Mouse (Mus musculus): ENCODE measurements at regions not wholly inside any gene's neighbourhood (a gene's known extent, or its start where the extent isn't known, plus 50 kb on each side); places are given as distances from the start of the nearest gene placed in this dataset.
A peak's percentile ranks its signal among the peaks of the same experiment; 100 is the strongest.
"Not testable (repeated sequence)": the region's sequence is repeated elsewhere in the genome, so short reads cannot be mapped to it uniquely, and the experiment has no call there.

DNA sequence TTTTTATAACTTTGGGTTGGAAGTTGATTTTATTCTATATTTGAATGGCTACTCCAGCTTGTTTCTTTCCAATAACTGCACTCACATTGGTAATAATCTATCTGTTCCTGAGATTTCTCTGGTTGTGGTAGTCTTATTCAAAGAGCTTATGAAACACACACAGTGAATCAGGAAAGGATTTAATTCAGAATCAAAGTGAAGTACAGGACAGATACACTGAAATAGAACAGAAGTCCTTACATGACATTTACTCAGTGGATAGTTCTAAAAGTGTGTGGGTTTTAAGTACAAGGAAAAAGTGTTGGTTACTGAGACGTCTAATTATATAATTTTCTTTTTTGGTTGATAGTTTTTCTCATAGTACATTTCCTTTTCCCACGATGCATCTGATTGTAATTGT lies 859.7 kb downstream of the Rpia start:
- H3K9me3 ChIP-seq (ENCODE audit: low read length), result no peaks in the 10 kb centered on the region
- H3K36me3 ChIP-seq (ENCODE audit: insufficient read depth, low read length), result no peaks in the 10 kb centered on the region
- H3K4me3 ChIP-seq (ENCODE audit: low read length), result no peak overlapping the region
- DNase-seq (ENCODE audit: low spot score), result no peak
- H3K4me2 ChIP-seq (ENCODE audit: low read depth, low read length), result no peak overlapping the region
- H3K27me3 ChIP-seq (ENCODE audit: insufficient read depth, low read length), result no peaks in the 10 kb centered on the region
- no peak for ATAC-seq
- no peak for TF ChIP-seq CTCF (IDR thresholded peaks at IDR 0.05; ENCODE audit: low read depth)
- H3K9ac ChIP-seq (replicated peaks; ENCODE audit: low read length), result no peak overlapping the region
- no peak overlapping the region for H3K27ac ChIP-seq
- 80% methylated on average over 2 of the region's 2 CpGs for WGBS
- H3K4me1 ChIP-seq (ENCODE audit: insufficient read depth, low read length), result no peaks in the 10 kb centered on the region

DNA sequence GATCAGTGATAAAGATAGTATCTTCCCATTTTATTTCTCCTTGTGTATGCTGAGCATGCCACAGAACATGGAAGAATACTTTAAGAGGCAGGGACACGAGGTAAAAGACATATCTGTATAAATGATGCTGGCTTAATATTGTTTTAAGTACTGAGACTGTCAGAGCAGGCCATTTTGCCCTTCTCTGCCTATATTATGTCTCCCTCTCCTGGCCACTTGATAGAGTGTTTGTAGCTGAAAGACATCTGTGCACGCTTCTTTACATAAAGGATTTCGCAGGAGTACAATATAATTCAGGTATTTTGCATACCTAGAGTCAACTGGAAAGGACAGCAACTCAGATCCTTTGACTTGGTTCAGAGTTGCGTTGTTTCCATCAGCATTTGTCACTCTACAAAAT lies 877.3 kb downstream of the Rpia start:
- Histone ChIP-seq H3K4me3 (ENCODE audit: low read length) (no peak overlapping the region), H3K27ac (no peak overlapping the region), H3K27me3 (ENCODE audit: insufficient read depth, low read length) (no peaks in the 10 kb centered on the region), H3K4me2 (ENCODE audit: low read depth, low read length) (no peak overlapping the region), H3K9me3 (ENCODE audit: low read length) (no peaks in the 10 kb centered on the region), H3K4me1 (ENCODE audit: insufficient read depth, low read length) (no peaks in the 10 kb centered on the region), H3K36me3 (ENCODE audit: insufficient read depth, low read length) (no peaks in the 10 kb centered on the region), H3K9ac (replicated peaks; ENCODE audit: low read length) (no peak overlapping the region)
- DNase-seq (ENCODE audit: low spot score) (peak; percentile 3), ATAC-seq (no peak)
- 70% methylated on average over 4 of the region's 4 CpGs for WGBS
- TF ChIP-seq CTCF (IDR thresholded peaks at IDR 0.05; ENCODE audit: low read depth), result peak; percentile 56

DNA sequence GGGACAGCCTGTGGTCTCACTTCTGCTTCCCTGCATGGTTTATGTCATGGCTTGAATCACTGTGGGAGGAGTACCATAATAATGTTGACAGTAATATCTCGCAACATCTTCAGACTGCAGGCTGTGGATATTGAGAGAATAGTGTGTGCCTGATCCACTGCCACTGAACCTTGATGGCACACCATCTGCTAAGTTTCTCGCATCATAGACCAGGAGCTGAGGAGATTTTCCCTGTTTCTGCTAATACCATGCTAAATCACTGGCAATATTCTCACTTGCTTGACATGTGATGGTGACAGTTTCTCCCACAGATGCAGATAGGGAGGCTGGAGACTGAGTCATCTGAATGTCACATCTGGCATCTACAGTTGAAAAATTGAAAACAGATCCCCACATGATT lies 912.7 kb downstream of the Rpia start:
- Histone ChIP-seq H3K4me1 (ENCODE audit: insufficient read depth, low read length) (no peaks in the 10 kb centered on the region), H3K9me3 (ENCODE audit: low read length) (no peaks in the 10 kb centered on the region), H3K27ac (no peak overlapping the region), H3K27me3 (ENCODE audit: insufficient read depth, low read length) (no peaks in the 10 kb centered on the region), H3K4me3 (ENCODE audit: low read length) (no peak overlapping the region), H3K36me3 (ENCODE audit: insufficient read depth, low read length) (no peaks in the 10 kb centered on the region), H3K9ac (replicated peaks; ENCODE audit: low read length) (no peak overlapping the region), H3K4me2 (ENCODE audit: low read depth, low read length) (no peak overlapping the region)
- ATAC-seq (0 out of 2 replicates have a peak, but pooled peaks have one; percentile 12), DNase-seq (ENCODE audit: low spot score) (peak; percentile 2)
- WGBS, result 76% methylated on average over 2 of the region's 2 CpGs
- no peak for TF ChIP-seq CTCF (IDR thresholded peaks at IDR 0.05; ENCODE audit: low read depth)

DNA sequence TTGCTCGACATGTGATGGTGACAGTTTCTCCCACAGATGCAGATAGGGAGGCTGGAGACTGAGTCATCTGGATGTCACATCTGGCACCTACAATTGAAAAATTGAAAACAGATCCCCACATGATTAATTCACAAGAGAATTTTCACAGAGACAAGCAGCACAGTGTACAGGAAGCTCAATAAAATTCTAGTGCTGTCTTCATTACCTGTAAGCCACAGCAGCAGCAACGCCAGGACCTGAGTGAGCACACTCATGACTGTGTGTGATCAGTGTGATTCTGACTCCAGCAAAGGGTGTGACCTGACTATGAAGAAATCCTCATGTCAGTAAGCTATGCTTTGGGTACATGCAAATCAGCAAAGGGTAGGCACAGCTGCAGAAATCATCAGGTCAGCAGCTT lies 933.4 kb downstream of the Rpia start:
- not testable (repeated sequence) for H3K4me2 ChIP-seq (ENCODE audit: low read depth, low read length); ATAC-seq; H3K4me1 ChIP-seq (ENCODE audit: insufficient read depth, low read length); H3K27ac ChIP-seq; H3K27me3 ChIP-seq (ENCODE audit: insufficient read depth, low read length); H3K36me3 ChIP-seq (ENCODE audit: insufficient read depth, low read length); H3K9ac ChIP-seq (replicated peaks; ENCODE audit: low read length); H3K9me3 ChIP-seq (ENCODE audit: low read length); DNase-seq (ENCODE audit: low spot score); H3K4me3 ChIP-seq (ENCODE audit: low read length)
- WGBS, result 68% methylated on average over 2 of the region's 2 CpGs

DNA sequence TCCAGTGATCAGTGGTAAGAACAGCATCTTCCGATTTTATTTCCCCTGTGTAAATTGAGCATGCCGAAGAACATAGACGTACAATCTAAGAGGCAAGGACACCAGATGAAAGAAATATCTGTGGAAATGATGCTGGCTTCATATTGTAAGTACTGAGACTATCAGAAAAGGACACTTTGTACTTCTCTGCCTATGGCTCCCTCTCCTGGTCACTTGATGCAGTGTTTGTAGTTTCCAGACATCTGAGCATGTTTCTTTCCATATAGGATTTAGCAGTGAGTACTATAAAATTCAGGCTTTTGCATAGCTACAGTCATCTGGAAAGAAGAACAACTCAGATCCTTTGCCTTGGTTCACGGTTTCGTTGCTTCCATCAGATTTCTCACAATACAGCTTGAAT lies 963.4 kb downstream of the Rpia start:
- H3K4me3 ChIP-seq (ENCODE audit: low read length); H3K27ac ChIP-seq; H3K9ac ChIP-seq (replicated peaks; ENCODE audit: low read length); H3K27me3 ChIP-seq (ENCODE audit: insufficient read depth, low read length); H3K36me3 ChIP-seq (ENCODE audit: insufficient read depth, low read length); H3K4me1 ChIP-seq (ENCODE audit: insufficient read depth, low read length); H3K4me2 ChIP-seq (ENCODE audit: low read depth, low read length); ATAC-seq; H3K9me3 ChIP-seq (ENCODE audit: low read length): not testable (repeated sequence)
- peak; percentile 34; the same call in 1 of the 2 replicates for TF ChIP-seq CTCF (IDR thresholded peaks at IDR 0.05; ENCODE audit: low read depth)
- 74% methylated on average over 5 of the region's 5 CpGs for WGBS
- peak; percentile 23 for DNase-seq (ENCODE audit: low spot score)

DNA sequence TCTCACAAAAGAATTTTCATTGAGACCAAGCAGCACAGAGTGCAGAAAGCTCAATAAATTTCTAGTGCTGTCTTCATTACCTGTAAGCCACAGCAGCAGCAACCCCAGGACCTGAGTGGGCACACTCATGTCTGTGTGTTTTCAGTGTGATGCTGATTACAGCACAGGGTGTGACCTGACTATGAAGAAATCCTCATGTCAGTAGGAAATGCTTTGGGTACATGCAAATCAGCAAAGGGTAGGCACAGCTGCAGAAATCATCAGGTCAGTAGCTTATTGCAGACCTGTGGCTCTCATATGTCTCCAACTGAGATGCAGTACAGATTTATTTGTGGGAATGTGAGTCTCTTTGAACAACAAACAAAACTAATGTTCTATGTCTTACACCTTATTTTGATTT lies 977.1 kb downstream of the Rpia start:
- not testable (repeated sequence) for H3K4me3 ChIP-seq (ENCODE audit: low read length); H3K27ac ChIP-seq; H3K4me1 ChIP-seq (ENCODE audit: insufficient read depth, low read length); H3K4me2 ChIP-seq (ENCODE audit: low read depth, low read length); ATAC-seq; DNase-seq (ENCODE audit: low spot score); H3K9me3 ChIP-seq (ENCODE audit: low read length); H3K36me3 ChIP-seq (ENCODE audit: insufficient read depth, low read length); H3K27me3 ChIP-seq (ENCODE audit: insufficient read depth, low read length); H3K9ac ChIP-seq (replicated peaks; ENCODE audit: low read length)

DNA sequence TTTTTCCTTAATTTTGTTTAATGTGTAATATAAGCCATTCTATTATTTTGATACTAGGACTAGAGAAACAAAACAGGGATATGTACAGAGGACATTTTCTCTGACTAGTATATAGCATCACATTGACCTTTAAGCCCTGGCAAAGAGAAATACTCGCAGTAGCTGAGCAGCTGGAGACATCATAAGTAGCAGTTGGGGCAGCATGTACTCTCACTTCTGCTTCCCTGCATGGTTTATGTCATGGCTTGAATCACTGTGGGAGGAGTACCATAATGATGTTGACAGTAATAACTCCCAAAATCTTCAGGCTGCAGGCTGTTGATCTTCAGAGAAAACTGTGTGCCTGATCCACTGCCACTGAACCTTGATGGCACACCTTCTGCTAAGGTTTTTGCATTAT lies 977.7 kb downstream of the Rpia start:
- WGBS, result 55% methylated on average over 1 of the region's 1 CpGs
- not testable (repeated sequence) for H3K36me3 ChIP-seq (ENCODE audit: insufficient read depth, low read length); H3K27ac ChIP-seq; H3K27me3 ChIP-seq (ENCODE audit: insufficient read depth, low read length); ATAC-seq; H3K4me2 ChIP-seq (ENCODE audit: low read depth, low read length); H3K4me3 ChIP-seq (ENCODE audit: low read length); DNase-seq (ENCODE audit: low spot score); H3K9ac ChIP-seq (replicated peaks; ENCODE audit: low read length); H3K9me3 ChIP-seq (ENCODE audit: low read length); H3K4me1 ChIP-seq (ENCODE audit: insufficient read depth, low read length)

DNA sequence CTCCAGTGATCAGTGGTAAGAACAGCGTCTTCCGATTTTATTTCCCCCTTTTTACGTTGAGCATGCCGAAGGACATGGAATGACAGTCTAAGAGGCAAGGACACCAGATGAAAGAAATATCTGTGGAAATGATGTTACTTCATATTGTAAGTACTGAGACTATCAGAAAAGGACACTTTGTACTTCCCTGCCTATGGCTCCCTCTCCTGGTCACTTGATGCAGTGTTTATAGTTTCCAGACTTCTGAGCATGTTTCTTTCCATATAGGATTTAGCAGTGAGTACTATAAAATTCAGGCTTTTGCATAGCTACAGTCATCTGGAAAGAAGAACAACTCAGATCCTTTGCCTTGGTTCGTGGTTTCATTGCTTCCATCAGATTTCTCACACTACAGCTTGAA lies 1011.7 kb downstream of the Rpia start:
- H3K27me3 ChIP-seq (ENCODE audit: insufficient read depth, low read length); ATAC-seq; H3K4me2 ChIP-seq (ENCODE audit: low read depth, low read length); H3K9me3 ChIP-seq (ENCODE audit: low read length); H3K9ac ChIP-seq (replicated peaks; ENCODE audit: low read length); H3K27ac ChIP-seq; H3K4me3 ChIP-seq (ENCODE audit: low read length); H3K36me3 ChIP-seq (ENCODE audit: insufficient read depth, low read length); H3K4me1 ChIP-seq (ENCODE audit: insufficient read depth, low read length): not testable (repeated sequence)
- TF ChIP-seq CTCF (IDR thresholded peaks at IDR 0.05; ENCODE audit: low read depth), result peak; percentile 51
- 73% methylated on average over 5 of the region's 5 CpGs for WGBS
- DNase-seq (ENCODE audit: low spot score), result peak; percentile 15

DNA sequence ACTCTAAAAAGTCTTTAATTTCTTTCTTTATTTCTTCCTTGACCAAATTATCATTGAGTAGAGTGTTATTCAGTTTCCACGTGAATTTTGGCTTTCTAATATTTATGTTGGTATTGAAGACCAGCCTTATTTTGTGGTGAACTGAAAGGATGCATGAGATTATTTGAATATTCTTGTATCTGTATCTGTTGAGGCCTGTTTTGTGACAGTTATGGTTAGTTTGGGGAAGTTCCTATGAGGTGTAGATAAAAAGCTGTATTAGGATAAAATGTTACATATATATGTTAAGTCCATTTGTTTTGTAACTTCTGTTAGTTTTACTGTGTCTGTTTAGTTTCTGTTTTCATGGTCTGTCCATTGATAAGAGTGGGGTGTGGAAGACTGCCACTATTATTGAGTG lies 1014.7 kb downstream of the Rpia start:
- not testable (repeated sequence) for DNase-seq (ENCODE audit: low spot score); H3K4me3 ChIP-seq (ENCODE audit: low read length); H3K9ac ChIP-seq (replicated peaks; ENCODE audit: low read length); H3K9me3 ChIP-seq (ENCODE audit: low read length); H3K27ac ChIP-seq; H3K36me3 ChIP-seq (ENCODE audit: insufficient read depth, low read length); H3K4me1 ChIP-seq (ENCODE audit: insufficient read depth, low read length); H3K4me2 ChIP-seq (ENCODE audit: low read depth, low read length); ATAC-seq; H3K27me3 ChIP-seq (ENCODE audit: insufficient read depth, low read length)
- 62% methylated on average over 1 of the region's 1 CpGs for WGBS
